Mouse (Mus musculus) midbrain, embryonic 16.5 days (tissue): ENCODE measurements around the gene Cyp2d9. TPM values are rescaled to one million over a fixed set of nuclear protein-coding genes. Genes with fewer than 3 reads are reported as not detected.
"Not testable (repeated sequence)": the region's sequence is repeated elsewhere in the genome, so short reads cannot be mapped to it uniquely, and the experiment has no call there.

ENCODE experiments used
- ATAC-seq: fragments of 200-750 bp; cut with Nextera tagmentation; 2 replicates; pipeline ENCODE4 v1.8.0; 2017; ENCODE audit warnings: moderate TSS enrichment
- H3K27ac ChIP-seq: fragments of 300-500 bp; sonication (generic); 2 replicates; pipeline ENCODE4 v1.5.1; 2014; ENCODE audit warnings: mild to moderate bottlenecking, low read length, mixed read lengths
- H3K27me3 ChIP-seq: fragments of 300-500 bp; sonication (generic); 2 replicates; pipeline ENCODE4 v1.6.1; 2014; ENCODE audit warnings: low read depth, low read length, mixed read lengths; ENCODE audit not compliant: control insufficient read depth, insufficient read depth
- H3K36me3 ChIP-seq: fragments of 300-500 bp; sonication (generic); 2 replicates; pipeline ENCODE4 v1.6.1; 2014; ENCODE audit warnings: mild to moderate bottlenecking, low read length, moderate library complexity, mixed read lengths; ENCODE audit not compliant: control insufficient read depth, insufficient read depth
- H3K4me1 ChIP-seq: fragments of 300-500 bp; sonication (generic); 2 replicates; pipeline ENCODE4 v1.6.1; 2014; ENCODE audit warnings: mild to moderate bottlenecking, low read length, mixed read lengths; ENCODE audit not compliant: control insufficient read depth, insufficient read depth
- H3K4me2 ChIP-seq: fragments of 300-500 bp; sonication (generic); 2 replicates; pipeline ENCODE4 v1.6.1; 2014; ENCODE audit warnings: mild to moderate bottlenecking, low read length, mixed read lengths
- H3K4me3 ChIP-seq: fragments of 300-500 bp; sonication (generic); 2 replicates; pipeline ENCODE4 v1.5.1; 2014; ENCODE audit warnings: low read depth, mild to moderate bottlenecking, low read length, moderate library complexity, mixed read lengths
- H3K9ac ChIP-seq: fragments of 300-500 bp; sonication (generic); 2 replicates; pipeline ENCODE4 v1.6.1; 2014; ENCODE audit warnings: low read depth, low read length, mixed read lengths
- H3K9me3 ChIP-seq: fragments of 300-500 bp; sonication (generic); replicated peaks from 2 replicates; pipeline ENCODE4 v1.6.1; 2014; ENCODE audit warnings: mild to moderate bottlenecking, low read length, mixed read lengths; ENCODE audit not compliant: control insufficient read depth, poor library complexity, severe bottlenecking
- WGBS: fragments of 180-500 bp; shearing (Covaris S2); extraction: QIAGEN DNeasy Blood & Tissue Kit; methylation state at CpG from one replicate; pipeline ENCODE4 v1.1.7; 2014; 5-methylcytosine and 5-hydroxymethylcytosine counted together
- polyA plus RNA-seq: library from polyadenylated mRNA; unstranded; fragments of >200 nt; fragmentation: Nextera tagmentation; extraction: Ambion mirVana; gene quantifications from 2 replicates; pipeline ENCODE4 v1.2.1, GENCODE M21; 2015

The Cyp2d9 gene
- polyA plus RNA-seq = not detected in 2 replicates

DNA sequence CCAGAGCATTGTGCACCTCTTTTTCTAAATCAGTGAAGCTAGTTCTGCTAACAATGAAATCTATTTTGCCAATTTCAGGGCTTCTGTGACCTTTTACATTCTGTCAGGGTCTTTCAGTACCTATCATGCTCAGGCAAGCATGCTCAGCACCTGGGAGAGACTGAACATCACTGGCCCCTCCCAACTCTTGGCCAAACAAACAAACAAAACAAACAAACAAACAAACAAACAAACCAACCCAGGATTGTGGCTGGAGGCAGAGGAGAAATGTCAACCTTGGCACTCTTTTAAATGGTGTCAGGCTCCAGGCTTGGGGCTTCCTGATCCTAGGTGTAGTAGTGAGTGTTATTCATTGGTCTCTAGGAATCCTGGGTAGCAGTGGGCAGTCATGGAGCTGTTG, at the start of gene Cyp2d9:
Gene Cyp2d9 (plus strand): TSS at position 301 of the 400 bp plus-strand sequence.
- ATAC-seq = no peak
- H3K36me3 ChIP-seq = no peaks in the 10 kb centered on the region

DNA sequence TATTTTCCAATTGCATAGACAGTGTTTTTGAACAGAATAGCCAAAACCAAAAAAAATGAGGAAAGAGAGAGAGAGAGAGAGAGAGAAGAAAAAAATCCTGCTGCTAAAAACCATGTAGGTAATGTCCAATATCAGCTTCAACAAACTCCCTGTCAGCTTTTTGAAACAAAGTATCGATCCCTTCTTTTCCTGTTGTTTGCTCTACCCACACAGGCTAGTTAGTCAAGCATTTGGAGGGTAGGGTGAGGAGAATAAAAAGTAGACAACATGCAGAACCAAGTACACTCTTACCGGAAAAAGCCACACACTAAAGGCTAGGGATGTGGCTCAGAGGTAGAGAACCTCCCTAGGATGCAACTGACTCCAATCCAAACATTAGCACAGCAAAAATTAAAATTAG, 47.5 kb upstream of the Cyp2d9 start:
- WGBS = 91% methylated on average over 2 of the region's 2 CpGs
- H3K4me1 ChIP-seq = peaks cover 3% of the 10 kb centered on the region; the same call in 1 of the 2 replicates
- H3K4me3 ChIP-seq = no peak overlapping the region

More for the DNA sequence above, at the start of gene Cyp2d9:
- Histone ChIP-seq H3K27ac (no peak within 1 kb of the TSS), H3K4me2 (no peak within 1 kb of the TSS), H3K4me1 (no peaks in the 10 kb centered on the region), H3K4me3 (no peak within 1 kb of the TSS), H3K9me3 (peaks cover 2% of the 10 kb centered on the region; the same call in 1 of the 2 replicates), H3K27me3 (no peaks in the 10 kb centered on the region), H3K9ac (no peak within 1 kb of the TSS)

DNA sequence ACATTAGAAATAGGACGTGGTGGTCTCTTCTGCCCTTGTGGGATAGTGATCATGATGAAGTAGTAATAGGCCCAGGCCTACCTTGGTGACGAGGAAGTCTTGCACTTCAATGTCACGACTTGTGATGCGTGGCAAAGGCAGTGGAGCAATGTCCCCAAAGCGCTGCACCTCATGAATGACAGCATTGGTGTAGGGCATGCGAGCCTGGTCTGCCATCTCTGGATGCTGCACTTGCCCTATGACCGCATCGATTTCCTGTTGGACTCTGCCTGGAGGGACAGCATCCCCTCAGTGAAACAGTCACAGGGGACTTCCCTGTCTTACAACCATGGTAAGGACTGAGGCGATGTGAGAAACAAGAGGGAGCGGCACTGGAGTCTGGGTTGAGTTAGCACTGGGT, 43.3 kb upstream of the Cyp2d9 start:
- not testable (repeated sequence) for ATAC-seq, H3K27me3 ChIP-seq, H3K4me3 ChIP-seq, H3K4me1 ChIP-seq, H3K36me3 ChIP-seq, H3K9ac ChIP-seq, H3K9me3 ChIP-seq, H3K27ac ChIP-seq, H3K4me2 ChIP-seq
- WGBS = 95% methylated on average over 10 of the region's 10 CpGs

More for the DNA sequence above, 47.5 kb upstream of the Cyp2d9 start:
- Histone ChIP-seq H3K27ac (no peak overlapping the region), H3K4me2 (no peak overlapping the region), H3K9ac (no peak overlapping the region), H3K27me3 (no peaks in the 10 kb centered on the region), H3K9me3 (no peaks in the 10 kb centered on the region), H3K36me3 (no peaks in the 10 kb centered on the region)
- no peak for ATAC-seq

DNA sequence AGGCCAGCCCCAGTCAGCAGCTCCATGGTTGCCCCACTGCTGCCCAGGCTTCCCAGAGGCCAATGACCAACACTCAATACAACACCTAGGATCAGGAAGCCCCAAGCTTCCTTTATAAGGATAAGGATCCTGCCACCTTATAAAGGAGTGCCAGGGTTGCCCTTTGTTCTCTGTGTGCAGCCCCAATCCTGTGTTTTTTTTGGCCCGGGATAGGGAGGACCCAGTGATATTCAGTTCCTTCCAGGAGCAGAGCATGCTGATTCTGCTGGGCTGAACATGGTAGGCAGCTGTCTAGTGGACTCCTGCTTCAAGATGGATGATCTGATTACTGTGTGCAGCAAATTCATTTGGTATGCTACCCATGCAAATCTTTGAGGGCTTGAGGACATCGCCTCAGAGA, 39.3 kb upstream of the Cyp2d9 start, which contains the start of gene Cyp2d11:
Gene Cyp2d11 (minus strand): TSS at position 101 of the 400 bp plus-strand sequence.
- H3K36me3 ChIP-seq, H3K9me3 ChIP-seq, H3K4me3 ChIP-seq, H3K27me3 ChIP-seq, H3K4me1 ChIP-seq, H3K4me2 ChIP-seq, ATAC-seq, H3K9ac ChIP-seq, H3K27ac ChIP-seq: not testable (repeated sequence)
- WGBS = 98% methylated on average over 2 of the region's 2 CpGs

DNA sequence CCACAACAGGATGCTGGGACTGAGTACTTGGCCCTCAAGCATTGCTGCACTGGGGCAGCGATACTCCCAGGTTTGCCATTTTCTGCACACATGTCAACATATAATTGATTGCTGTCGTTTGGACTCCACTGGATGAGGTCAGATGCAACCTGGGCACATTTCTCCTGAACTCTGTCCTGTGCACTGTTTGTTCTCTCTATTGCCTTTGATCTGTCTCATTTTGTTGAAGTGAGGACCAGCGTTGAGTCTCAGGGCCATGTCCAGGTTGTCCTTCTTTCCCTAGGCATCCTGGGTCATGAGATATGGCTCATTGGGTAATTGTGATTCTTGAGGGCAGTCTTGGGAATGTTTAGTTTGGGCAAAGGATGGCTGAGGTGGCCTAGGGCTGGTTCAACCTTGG, 37.3 kb upstream of the Cyp2d9 start:
- not testable (repeated sequence) for H3K4me3 ChIP-seq, H3K36me3 ChIP-seq, H3K27me3 ChIP-seq, H3K9ac ChIP-seq, H3K27ac ChIP-seq, H3K4me2 ChIP-seq, H3K4me1 ChIP-seq, H3K9me3 ChIP-seq, ATAC-seq
- WGBS = 93% methylated on average over 3 of the region's 3 CpGs

DNA sequence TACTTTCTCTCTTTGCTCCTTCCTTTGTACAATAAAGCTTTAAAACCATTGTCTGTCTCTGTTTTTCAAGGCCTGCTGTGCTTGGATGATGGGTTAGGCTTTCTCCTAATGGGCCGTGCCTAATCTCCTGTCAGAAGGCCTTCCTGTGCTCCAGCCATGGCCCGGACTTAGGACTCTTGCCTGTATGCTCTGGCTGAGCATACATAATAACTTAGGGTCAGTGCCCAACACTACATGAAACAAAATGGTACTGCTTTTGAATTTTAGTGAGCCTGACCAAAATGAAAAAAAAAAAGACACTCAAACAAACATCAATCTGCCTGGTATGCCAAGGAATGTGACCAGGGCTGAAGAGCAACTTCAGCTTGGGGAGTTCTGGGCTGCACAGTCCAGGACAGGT, 31.7 kb upstream of the Cyp2d9 start:
- H3K36me3 ChIP-seq = no peaks in the 10 kb centered on the region
- H3K4me1 ChIP-seq = no peaks in the 10 kb centered on the region
- H3K27ac ChIP-seq = no peak overlapping the region
- no peak overlapping the region for H3K4me3 ChIP-seq
- H3K27me3 ChIP-seq = no peaks in the 10 kb centered on the region
- no peak for ATAC-seq
- no peaks in the 10 kb centered on the region for H3K9me3 ChIP-seq
- H3K9ac ChIP-seq = no peak overlapping the region
- H3K4me2 ChIP-seq = no peak overlapping the region
- WGBS = 31% methylated on average over 2 of the region's 2 CpGs

DNA sequence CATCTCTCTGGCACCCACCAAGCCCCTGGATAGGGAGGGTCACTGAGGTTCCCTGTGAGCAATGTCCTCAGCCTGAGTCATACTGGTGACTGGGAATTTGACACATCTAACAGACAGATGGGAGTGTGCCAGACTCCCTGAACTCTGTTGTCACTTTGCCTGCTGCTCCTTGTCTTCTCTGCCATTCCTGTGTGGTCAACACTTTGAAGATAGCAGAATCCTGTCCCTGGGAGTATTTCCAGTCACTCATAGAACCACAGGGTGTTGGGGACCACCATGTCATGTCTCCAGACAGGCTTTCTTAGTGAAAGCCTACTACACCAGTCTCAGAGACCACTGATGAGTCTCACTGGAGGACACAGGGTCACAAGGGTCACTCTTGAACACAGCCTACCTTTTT, 31.1 kb upstream of the Cyp2d9 start:
- no peaks in the 10 kb centered on the region for H3K27me3 ChIP-seq
- ATAC-seq = no peak
- no peak overlapping the region for H3K4me3 ChIP-seq
- no peaks in the 10 kb centered on the region for H3K4me1 ChIP-seq
- H3K9ac ChIP-seq = no peak overlapping the region
- H3K9me3 ChIP-seq = no peaks in the 10 kb centered on the region
- no peaks in the 10 kb centered on the region for H3K36me3 ChIP-seq
- no peak overlapping the region for H3K4me2 ChIP-seq
- no peak overlapping the region for H3K27ac ChIP-seq

DNA sequence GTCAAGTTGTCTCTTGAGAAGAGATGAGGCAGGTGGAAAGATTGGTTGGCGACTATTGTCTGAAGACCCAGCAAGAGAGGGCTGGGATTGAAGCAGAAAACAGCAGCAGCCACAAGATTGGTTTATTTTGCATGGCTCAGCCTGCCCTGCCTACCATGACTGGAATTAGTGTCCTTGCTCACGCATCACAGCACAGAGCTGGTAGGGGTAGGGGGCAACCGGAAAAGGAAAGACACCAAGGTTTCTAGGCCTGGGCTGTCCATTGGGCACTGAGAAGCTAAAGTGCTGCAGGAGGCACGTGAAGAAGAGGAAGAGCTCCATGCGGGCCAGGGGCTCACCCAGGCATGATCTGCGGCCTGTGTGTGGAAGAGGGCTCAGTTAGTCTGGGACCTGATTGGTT, 30.5 kb upstream of the Cyp2d9 start:
- 83% methylated on average over 6 of the region's 6 CpGs for WGBS
- H3K36me3 ChIP-seq = no peaks in the 10 kb centered on the region
- no peaks in the 10 kb centered on the region for H3K4me1 ChIP-seq
- H3K9me3 ChIP-seq = no peaks in the 10 kb centered on the region
- no peaks in the 10 kb centered on the region for H3K27me3 ChIP-seq
- no peak overlapping the region for H3K4me3 ChIP-seq
- H3K9ac ChIP-seq = no peak overlapping the region
- H3K4me2 ChIP-seq = no peak overlapping the region
- H3K27ac ChIP-seq = no peak overlapping the region
- no peak for ATAC-seq

DNA sequence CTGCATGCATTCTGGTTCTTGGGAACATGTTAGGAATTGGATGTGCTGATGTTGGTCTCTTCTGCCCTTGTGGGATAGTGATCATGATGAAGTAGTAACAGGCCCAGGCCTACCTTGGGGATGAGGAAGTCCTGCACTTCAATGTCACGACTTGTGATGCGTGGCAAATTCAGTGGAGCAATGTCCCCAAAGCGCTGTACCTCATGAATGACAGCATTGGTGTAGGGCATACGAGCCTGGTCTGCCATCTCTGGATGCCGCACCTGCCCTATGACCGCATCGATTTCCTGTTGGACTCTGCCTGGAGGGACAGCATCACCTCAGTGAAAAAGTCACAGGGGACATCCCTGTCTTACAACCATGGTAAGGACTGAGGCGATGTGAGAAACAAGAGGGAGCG, 29.6 kb upstream of the Cyp2d9 start:
- no peak overlapping the region for H3K4me3 ChIP-seq
- no peaks in the 10 kb centered on the region for H3K4me1 ChIP-seq
- H3K4me2 ChIP-seq = no peak overlapping the region
- whole genome bisulfite sequencing = 96% methylated on average over 9 of the region's 9 CpGs
- no peak overlapping the region for H3K9ac ChIP-seq
- no peak overlapping the region for H3K27ac ChIP-seq
- no peaks in the 10 kb centered on the region for H3K9me3 ChIP-seq
- no peak for ATAC-seq
- H3K27me3 ChIP-seq = no peaks in the 10 kb centered on the region
- H3K36me3 ChIP-seq = no peaks in the 10 kb centered on the region

DNA sequence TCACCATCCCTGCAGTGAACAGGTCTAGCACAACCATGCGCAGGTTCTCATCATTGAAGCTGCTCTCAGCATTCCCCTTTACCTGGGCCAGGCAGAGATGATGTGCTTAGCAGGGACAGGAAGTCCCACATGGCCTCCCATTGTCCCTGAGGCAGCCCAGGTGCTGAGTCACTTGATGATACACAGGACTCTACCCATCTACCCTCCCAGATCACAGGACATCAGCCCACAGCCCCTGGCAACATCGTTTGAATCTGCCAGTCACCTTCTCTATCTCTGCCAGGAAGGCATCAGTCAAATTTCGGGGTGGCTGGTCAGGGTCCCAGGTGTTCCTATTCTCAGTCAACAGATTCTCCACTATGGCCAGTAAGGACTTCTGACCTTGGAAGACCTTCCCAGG, 29.1 kb upstream of the Cyp2d9 start:
- WGBS = 91% methylated on average over 3 of the region's 3 CpGs
- no peaks in the 10 kb centered on the region for H3K36me3 ChIP-seq
- no peak overlapping the region for H3K27ac ChIP-seq
- ATAC-seq = no peak
- no peaks in the 10 kb centered on the region for H3K4me1 ChIP-seq
- H3K27me3 ChIP-seq = no peaks in the 10 kb centered on the region
- no peaks in the 10 kb centered on the region for H3K9me3 ChIP-seq
- no peak overlapping the region for H3K4me2 ChIP-seq
- no peak overlapping the region for H3K9ac ChIP-seq
- no peak overlapping the region for H3K4me3 ChIP-seq
